Mouse (Mus musculus) left cerebral cortex, postnatal 14 days (tissue): Measurements from ENCODE around the gene Tdrd12. TPM values are rescaled to one million over a fixed set of nuclear protein-coding genes. Genes with fewer than 3 reads are reported as not detected.

Experiments
- DNase-seq, 2 experiments: peaks; one replicate each; pipeline ENCODE4 v3.0.0; 2021 to 2022; ENCODE audit warnings: low spot score in 2 of 2, mixed read lengths in 1 of 2
- intact Hi-C: fragments of 180-260 bp; cut with DNase I; formaldehyde crosslinking; loops from one replicate; pipeline ENCODE4 v1.15.1; 2025
- total RNA-seq, 2 experiments: library from RNA; stranded (reverse); gene quantifications; 2 replicates each; pipeline ENCODE4 v1.2.3; 2021

Tdrd12 gene
- total RNA-seq, 2 experiments from 2014 or later: 0.49 to 0.64 TPM

DNA sequence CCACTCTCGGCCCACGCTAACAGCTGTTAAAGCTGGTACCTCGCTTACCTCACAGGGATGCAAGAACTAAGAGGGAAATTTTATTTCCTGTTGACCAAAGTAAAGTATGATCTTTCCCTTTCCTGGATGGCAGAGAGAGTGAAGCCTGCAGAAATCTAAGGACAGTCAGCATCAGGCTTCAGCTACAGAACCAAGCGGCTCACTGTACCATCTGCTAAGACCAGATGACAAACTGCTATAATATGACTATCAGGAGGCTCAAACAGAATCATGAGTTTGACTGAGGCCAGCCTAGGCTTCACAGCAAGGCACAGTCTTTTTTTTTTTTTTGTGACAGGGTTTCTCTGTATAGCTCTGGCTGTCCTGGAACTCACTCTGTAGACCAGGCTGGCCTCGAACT lies 72.5 kb downstream of the Tdrd12 start:
- intact Hi-C loops: no loop called here
- no peak for DNase-seq

DNA sequence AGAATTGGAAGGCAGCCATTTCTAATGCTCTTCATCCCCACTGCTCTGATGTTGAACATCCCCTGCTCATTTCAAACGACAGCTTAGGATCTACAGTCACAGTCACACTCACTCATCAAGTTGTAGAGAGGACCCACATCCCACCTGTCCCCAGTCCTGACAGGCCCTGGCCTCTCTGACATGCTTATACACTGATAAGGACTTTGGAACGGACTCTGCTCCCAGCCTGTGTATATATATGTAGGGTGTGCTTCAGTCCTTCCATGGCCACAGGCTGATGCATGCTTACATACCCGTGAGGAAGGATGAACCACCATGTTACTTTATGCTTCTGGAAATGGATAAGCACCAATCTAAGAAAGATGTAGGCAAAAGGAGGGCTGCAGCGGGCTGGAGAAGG lies 76.6 kb downstream of the Tdrd12 start:
- intact Hi-C loops: no loop called here
- no peak for DNase-seq

DNA sequence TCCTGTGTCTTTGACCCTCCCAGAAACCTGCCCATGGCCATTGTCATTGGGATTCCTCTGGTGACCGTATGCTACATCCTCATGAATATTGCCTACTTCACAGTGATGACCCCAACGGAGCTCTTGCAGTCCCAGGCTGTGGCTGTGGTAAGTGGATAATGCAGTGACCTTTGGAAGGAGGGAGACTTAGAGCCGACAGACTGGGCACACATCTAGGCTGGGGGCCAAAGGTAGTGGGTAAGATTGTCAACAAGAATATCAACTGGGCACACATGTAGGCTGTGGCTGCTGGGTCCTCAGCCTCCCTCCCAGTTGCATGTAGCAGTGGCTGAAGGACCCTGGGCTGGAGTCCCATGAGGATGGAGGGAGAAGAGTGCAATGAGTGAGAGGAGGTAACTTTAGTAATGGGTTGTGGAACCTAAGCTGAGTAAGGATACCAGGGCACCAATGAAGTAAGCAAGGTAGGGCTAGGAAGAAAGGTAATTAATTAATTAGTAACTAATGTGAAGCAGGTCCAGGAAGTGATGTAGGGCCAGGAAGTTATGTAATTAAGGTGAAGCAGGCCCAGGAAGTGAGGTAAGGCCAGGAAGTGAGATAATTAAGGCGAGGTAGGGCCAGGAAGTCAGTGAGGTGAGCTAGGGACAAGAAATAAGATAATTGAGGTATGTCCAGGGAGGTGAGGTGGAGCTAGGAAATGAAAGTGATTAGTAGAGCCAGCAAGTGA lies 81.3 kb downstream of the Tdrd12 start:
- intact Hi-C loops: no loop called here
- no peak for DNase-seq

DNA sequence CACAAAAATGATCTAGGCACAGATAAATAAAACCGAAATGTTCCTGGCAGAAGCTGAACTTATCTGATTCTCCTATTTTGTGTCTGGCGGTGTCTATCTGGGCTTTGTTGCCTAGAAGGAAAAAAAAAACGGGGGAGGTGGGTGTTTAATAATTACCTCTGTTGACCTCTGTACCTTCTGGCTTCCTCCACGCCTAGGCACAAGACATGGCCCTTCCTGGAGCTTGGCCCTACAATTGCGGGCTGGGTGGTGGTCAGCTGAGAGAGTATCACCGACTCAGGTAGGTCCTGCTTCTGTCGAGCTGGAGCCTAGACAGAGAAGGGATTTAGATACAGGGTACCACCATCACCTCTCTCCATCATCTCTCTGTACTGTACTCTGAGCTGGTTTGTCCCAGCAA lies 88.7 kb downstream of the Tdrd12 start:
- intact Hi-C loops: no loop called here
- no peak for DNase-seq

DNA sequence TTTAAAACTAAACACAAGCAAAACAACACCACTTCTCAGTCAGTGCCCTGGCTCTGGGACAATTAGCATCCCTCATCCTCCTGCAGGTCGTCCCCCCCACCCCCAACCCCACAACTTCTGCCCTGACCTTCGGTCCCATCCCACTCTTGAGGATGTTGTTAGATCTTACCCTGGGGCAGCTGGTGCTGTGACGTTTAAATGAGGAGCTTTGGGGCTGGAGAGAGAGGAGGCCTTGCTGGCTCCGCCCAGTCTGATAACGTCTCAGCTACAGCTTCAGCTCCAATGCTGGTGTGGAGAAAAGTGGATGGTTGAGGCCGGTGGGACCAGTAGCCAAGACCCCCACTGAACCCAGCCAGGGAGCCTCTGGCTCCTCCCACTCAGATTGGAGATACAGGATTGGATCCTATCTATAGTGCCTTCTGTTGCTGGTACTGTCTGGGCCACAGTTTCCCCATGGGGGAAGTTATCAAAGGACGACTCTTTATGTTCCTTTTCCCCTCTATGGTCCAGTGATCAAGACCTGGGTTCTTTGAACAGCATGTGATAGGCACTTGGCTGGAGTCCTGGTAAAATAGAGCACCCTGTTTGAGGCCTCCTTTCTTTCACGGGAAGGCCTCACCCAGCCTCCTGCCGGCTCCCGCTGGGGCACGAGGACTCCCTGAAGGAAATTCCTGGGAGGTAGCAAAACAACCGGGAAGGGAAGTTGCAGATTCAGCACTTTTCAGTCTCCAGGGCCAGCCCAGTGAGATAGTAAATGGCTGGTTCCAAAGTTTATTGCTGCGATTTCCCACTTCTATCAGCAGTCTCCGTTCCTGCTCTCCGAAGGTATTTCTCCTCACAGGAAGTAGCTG lies 89.3 kb downstream of the Tdrd12 start, which contains the start of gene Slc7a9:
Slc7a9 (plus strand) TSS at position 801 of the 851 bp plus-strand sequence.
- intact Hi-C loops: no loop called here
- DNase-seq: no peak

- DNase-seq: no peak
- intact Hi-C loops: no loop called here
These were observed 90.0 kb downstream of the Tdrd12 start for GRCm38 (mm10) chr7:35447501-35447900.

DNA sequence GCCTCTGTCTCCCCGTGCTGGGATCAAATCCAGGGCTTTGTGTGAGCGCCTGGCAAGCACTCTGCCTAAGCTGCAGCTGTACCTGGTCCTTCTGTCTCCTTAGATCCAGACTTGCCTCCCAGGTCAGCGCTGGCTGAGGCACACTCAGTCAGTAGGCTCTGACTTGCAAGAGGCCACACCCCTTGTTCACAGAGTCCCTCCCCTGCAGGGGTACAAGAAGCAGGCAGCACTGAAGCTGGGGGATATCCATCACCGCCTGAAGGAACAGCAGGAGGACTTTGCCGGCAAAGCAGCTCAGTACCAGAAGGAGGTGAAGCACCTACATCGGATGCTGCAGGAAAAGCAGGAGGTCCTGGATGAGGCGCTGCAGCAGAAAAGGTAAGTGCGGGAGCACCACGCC lies 102.3 kb downstream of the Tdrd12 start:
- intact Hi-C loops: no loop called here
- no peak for DNase-seq

DNA sequence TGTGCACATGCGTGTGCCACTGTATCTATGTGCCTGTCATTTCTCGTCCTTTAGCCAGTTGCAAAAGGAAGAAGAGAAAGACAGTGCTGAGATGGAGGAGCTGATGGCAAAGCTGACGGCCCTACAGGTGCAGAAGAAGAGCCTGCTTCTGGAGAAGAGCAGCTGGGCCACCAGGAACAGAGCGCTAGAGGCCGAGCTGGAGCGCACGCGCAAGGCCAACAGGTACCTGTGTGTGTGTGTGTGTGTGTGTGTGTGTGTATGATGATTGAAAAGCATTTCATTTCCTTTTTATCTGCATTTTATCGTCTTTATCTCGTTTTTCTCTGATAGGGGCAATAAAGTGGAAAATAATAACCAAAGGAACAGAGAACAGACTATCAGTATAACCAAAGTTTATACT lies 109.4 kb downstream of the Tdrd12 start:
- intact Hi-C loops: no loop called here
- DNase-seq: no peak

DNA sequence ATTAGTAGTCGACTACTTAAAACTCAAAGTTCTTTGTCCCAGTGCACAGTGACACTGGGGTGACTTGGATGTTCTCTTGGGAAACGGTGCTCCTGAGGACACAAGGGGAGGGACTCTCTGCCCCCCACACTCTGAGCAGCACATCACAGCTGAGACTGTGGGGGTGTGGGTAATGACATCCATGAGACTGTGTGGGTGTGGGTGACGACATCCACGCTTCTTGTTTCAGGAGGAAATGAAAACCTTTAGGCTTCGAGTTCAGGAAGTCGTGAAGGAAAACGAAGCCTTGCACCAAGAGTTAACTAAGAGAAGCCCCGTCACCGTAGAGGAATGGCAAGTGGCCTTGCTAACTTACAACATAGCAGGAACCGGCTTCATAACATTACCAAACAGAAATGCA lies 114.5 kb downstream of the Tdrd12 start:
- intact Hi-C loops: no loop called here
- no peak for DNase-seq

Other genes with a start within 250 kb of the Tdrd12 start
- gene Gpatch1, start 219.3 kb downstream of the Tdrd12 start, total RNA-seq: 10 to 100 TPM; 22.8 to 23.7 TPM
- 1 to 10 TPM; 2.5 to 2.7 TPM for gene Rhpn2, start 203.6 kb downstream of the Tdrd12 start, total RNA-seq
- gene Faap24, start 140.9 kb downstream of the Tdrd12 start, total RNA-seq: 1 to 10 TPM; 7.8 to 9.1 TPM
- 10 to 100 TPM; 22.2 to 22.5 TPM for gene Cep89, start 140.7 kb downstream of the Tdrd12 start, total RNA-seq
- not detected for gene Slc7a9, start 88.9 kb downstream of the Tdrd12 start, total RNA-seq
- gene Nudt19, start 18.6 kb upstream of the Tdrd12 start, total RNA-seq: 10 to 100 TPM; 66.8 to 67.4 TPM
- 1 to 10 TPM; 1.2 to 1.5 TPM for gene Rgs9bp, start 47.8 kb upstream of the Tdrd12 start, total RNA-seq
- 10 to 100 TPM; 46.0 to 48.1 TPM for gene Ankrd27, start 48.5 kb upstream of the Tdrd12 start, total RNA-seq
- gene Pdcd5, start 109.8 kb upstream of the Tdrd12 start, total RNA-seq: 10 to 100 TPM; 88.7 to 89.2 TPM
- 10 to 100 TPM; 58.7 to 61.6 TPM for gene Dpy19l3, start 216.7 kb upstream of the Tdrd12 start, total RNA-seq